Mouse (Mus musculus) lung, adult 2 months (tissue): ENCODE results near the gene Acer1.

ENCODE experiments used
- CTCF ChIP-seq: fragments of 200-500 bp; IDR thresholded peaks from 2 replicates; pipeline ENCODE4 v1.5.1; 2011; ENCODE audit warnings: mild to moderate bottlenecking, low read length, control low read depth; ENCODE audit not compliant: insufficient read depth
- POLR2A ChIP-seq: fragments of 200-500 bp; IDR thresholded peaks from 2 replicates; pipeline ENCODE4 v1.6.1; 2011; ENCODE audit warnings: low read depth, mild to moderate bottlenecking, control low read depth, low read length, borderline replicate concordance; ENCODE audit errors: extremely low read depth

DNA sequence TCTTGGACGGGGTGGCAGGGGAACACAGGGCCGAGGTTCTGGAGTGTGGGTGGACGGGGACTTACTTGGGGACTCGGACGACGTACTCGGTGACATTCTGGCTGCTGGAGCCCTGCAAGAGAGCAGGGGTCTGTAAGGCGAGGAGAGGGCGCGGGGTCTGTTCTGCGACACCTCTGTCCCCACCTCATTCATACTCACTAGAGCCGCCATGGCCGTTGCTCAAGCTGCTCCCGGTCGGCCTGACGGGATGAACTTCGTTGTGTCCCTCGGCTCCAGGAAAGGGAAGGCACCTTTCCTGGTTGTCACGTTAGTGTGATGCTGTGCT, 28.9 kb upstream of the Acer1 start:
- no peak for TF ChIP-seq CTCF
- no peak for TF ChIP-seq POLR2A
